Mouse (Mus musculus) liver, adult 2 months (tissue): Measurements from ENCODE around the gene Arhgef17. TPM values are rescaled to one million over a fixed set of nuclear protein-coding genes. Genes with fewer than 3 reads are reported as not detected.

ENCODE experiments used
- DNase-seq: peaks from one replicate; pipeline ENCODE4 v3.0.0-alpha.2; 2011; ENCODE audit warnings: low read depth, low spot score; ENCODE audit errors: extremely low read depth
- H3K27ac ChIP-seq: fragments of 200-500 bp; replicated peaks from 2 replicates; pipeline ENCODE4 v1.5.1; 2012; ENCODE audit warnings: low read depth, mild to moderate bottlenecking, control low read depth, inconsistent platforms, low read length; ENCODE audit not compliant: insufficient read depth
- H3K27me3 ChIP-seq: fragments of 200-500 bp; 2 replicates; pipeline ENCODE4 v1.6.1; 2012; ENCODE audit warnings: mild to moderate bottlenecking, moderate library complexity, low read length, inconsistent platforms; ENCODE audit not compliant: control insufficient read depth, insufficient read depth
- H3K36me3 ChIP-seq: fragments of 200-500 bp; 2 replicates; pipeline ENCODE4 v1.6.1; 2012; ENCODE audit warnings: low read length, inconsistent platforms; ENCODE audit not compliant: control insufficient read depth, insufficient read depth
- H3K4me1 ChIP-seq: fragments of 200-500 bp; 2 replicates; pipeline ENCODE4 v1.6.1; 2011; ENCODE audit warnings: low read length; ENCODE audit not compliant: control insufficient read depth, insufficient read depth
- H3K4me3 ChIP-seq: fragments of 200-500 bp; 2 replicates; pipeline ENCODE4 v1.5.1; 2011; ENCODE audit warnings: low read depth, mild to moderate bottlenecking, control low read depth, low read length, moderate library complexity; ENCODE audit not compliant: insufficient read depth
- H3K79me2 ChIP-seq: fragments of 200-500 bp; 2 replicates; pipeline ENCODE4 v1.6.1; 2012; ENCODE audit warnings: inconsistent platforms, mild to moderate bottlenecking, low read length, moderate library complexity; ENCODE audit not compliant: control insufficient read depth, insufficient read depth
- H3K9ac ChIP-seq: fragments of 200-500 bp; 2 replicates; pipeline ENCODE4 v1.6.1; 2012; ENCODE audit warnings: low read depth, mild to moderate bottlenecking, control low read depth, inconsistent platforms, low read length
- CTCF ChIP-seq: fragments of 200-500 bp; IDR thresholded peaks from 2 replicates; pipeline ENCODE4 v1.5.1; 2011; ENCODE audit warnings: low read depth, low read length, control low read depth
- POLR2A ChIP-seq: fragments of 200-500 bp; IDR thresholded peaks from 2 replicates; pipeline ENCODE4 v1.6.1; 2011; ENCODE audit warnings: low read length, control low read depth; ENCODE audit not compliant: insufficient read depth; ENCODE audit errors: extremely low read depth
- WGBS: fragments of 180-500 bp; shearing (Covaris S2); methylation state at CpG from one replicate; pipeline ENCODE4 v1.1.7; 2018; 5-methylcytosine and 5-hydroxymethylcytosine counted together
- polyA plus RNA-seq: library from polyadenylated mRNA; depleted of rRNA; stranded (reverse); fragments of >200 nt; gene quantifications from 2 replicates; pipeline ENCODE4 v1.2.3, GENCODE M21; 2012
- total RNA-seq: library from RNA; depleted of rRNA; stranded (reverse); fragments of >200 nt; gene quantifications from 2 replicates; pipeline ENCODE4 v1.2.3, GENCODE M21; 2014

The Arhgef17 gene
- total and polyA plus RNA-seq, 2 experiments, result 1.2 to 1.8 TPM

DNA sequence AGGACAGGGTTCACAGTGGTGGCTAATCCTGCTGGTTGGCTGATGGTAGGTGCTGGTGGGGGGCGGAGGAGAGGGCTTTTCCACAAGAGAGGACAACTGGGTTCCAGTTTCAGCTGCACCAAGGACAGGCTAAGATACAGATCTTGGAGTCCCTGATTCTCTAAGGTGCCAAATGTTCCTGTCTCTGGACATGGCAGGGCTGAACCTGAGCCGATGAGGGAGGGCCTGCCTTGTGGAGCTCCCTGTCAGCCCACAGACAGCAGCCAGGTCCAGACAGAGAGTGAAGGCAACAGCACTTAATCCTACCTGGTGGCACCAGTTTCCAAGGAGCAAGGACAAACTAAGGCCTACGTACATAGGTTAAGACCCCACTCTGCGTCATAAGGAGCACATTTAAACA lies 47.4 kb downstream of the Arhgef17 start:
- no peak overlapping the region for H3K27ac ChIP-seq
- no peak for DNase-seq
- H3K36me3 ChIP-seq, result no peaks in the 10 kb centered on the region
- no peaks in the 10 kb centered on the region for H3K27me3 ChIP-seq
- H3K4me3 ChIP-seq, result no peak overlapping the region
- H3K79me2 ChIP-seq, result no peaks in the 10 kb centered on the region
- TF ChIP-seq CTCF, result no peak
- no peak for TF ChIP-seq POLR2A
- WGBS, result 97% methylated on average over 4 of the region's 4 CpGs
- H3K9ac ChIP-seq, result no peak overlapping the region
- H3K4me1 ChIP-seq, result no peaks in the 10 kb centered on the region

DNA sequence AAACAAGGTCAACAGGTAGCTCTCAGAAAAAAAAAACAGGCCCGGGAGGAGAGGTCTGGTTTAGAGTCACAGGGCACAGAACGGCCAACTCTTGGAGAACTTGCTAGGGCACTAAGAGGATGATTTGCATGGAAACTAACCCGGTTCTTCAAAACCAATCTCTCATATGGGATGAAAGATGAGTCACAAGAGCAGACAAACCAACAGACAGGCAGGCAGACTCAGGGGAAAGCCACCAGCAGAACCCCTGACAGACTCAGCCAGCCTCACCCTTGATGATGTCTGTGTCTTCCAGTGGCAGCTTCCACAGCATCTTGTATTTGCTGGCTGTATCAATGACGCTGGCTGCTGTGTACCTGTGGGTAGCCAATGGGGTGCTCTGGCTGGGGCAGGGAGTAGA lies 50.0 kb downstream of the Arhgef17 start:
- no peak for DNase-seq
- Histone ChIP-seq H3K4me1 (no peaks in the 10 kb centered on the region), H3K36me3 (no peaks in the 10 kb centered on the region), H3K27me3 (no peaks in the 10 kb centered on the region), H3K27ac (no peak overlapping the region), H3K79me2 (no peaks in the 10 kb centered on the region), H3K4me3 (no peak overlapping the region), H3K9ac (no peak overlapping the region)
- TF ChIP-seq CTCF (no peak), POLR2A (no peak)
- WGBS, result 92% methylated on average over 4 of the region's 4 CpGs

DNA sequence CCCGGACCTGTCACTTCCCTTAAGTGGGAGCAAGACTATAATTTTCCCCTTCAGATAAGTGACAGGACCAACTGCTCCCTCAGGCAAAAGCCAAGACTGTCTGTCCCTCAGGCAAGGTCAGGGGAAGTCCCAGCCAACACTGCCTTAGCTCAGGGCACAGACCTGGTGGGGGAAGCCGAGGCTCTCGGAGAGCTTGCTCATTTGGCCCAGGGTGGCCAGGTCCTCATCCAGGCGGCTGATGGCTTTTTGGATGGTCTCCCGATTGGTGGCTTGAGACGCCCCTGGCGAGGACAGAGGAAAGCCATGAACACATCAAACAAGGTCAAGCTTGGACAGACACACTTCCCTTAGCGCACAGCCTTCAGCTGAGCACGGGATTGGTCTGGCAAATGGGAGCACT lies 50.4 kb downstream of the Arhgef17 start:
- no peak for DNase-seq
- TF ChIP-seq CTCF (no peak), POLR2A (no peak)
- Histone ChIP-seq H3K27me3 (no peaks in the 10 kb centered on the region), H3K36me3 (no peaks in the 10 kb centered on the region), H3K27ac (no peak overlapping the region), H3K4me1 (no peaks in the 10 kb centered on the region), H3K9ac (no peak overlapping the region), H3K79me2 (no peaks in the 10 kb centered on the region), H3K4me3 (no peak overlapping the region)
- WGBS, result 90% methylated on average over 9 of the region's 9 CpGs

DNA sequence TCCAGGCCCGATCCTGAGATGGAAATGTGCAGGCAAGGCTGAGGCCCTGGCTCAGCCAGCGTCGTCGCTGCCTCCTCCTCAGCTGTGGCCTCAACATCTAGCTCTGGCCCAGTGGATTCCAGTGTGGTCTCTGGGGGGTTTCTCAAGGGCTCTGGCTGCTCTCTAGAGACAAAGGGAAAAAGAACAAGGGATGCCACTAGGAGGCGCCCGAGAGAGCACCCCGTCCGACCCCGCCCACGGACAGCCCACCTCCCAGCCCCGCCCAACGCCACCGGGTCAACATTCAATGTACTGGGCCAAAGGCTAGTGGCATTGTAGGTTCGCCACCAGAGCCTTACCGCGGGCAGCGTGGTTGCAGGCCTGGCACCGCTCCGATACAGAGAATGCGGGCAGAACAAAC lies 52.3 kb downstream of the Arhgef17 start:
- Histone ChIP-seq H3K9ac (no peak overlapping the region), H3K79me2 (no peaks in the 10 kb centered on the region), H3K4me1 (0 out of 2 replicates have a peak, but pooled peaks cover 4% of the 10 kb centered on the region), H3K4me3 (no peak overlapping the region), H3K36me3 (no peaks in the 10 kb centered on the region), H3K27ac (no peak overlapping the region), H3K27me3 (no peaks in the 10 kb centered on the region)
- TF ChIP-seq CTCF (peak; percentile 62), POLR2A (no peak)
- 27% methylated on average over 20 of the region's 20 CpGs for WGBS
- peak; percentile 60 for DNase-seq

DNA sequence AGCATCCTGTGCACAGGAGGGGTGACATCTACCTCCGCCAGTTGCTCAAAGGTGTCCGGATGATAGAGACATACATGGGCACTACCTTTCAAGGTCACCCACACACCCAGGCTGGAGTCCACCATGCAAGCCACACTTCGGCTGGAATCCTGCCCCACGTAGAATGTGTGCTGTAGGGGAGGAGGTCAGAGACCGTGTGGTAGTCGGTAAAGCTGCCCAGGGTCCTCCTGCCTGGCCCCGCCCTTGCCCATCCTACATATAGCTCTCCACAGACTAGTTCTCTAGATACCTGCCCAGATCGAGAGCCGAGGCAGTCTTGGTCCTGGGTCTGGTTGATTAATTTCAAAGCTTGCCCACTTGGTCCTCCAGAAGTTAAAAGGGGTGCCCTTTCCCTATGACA lies 55.1 kb downstream of the Arhgef17 start:
- Histone ChIP-seq H3K4me3 (no peak overlapping the region), H3K9ac (no peak overlapping the region), H3K27ac (no peak overlapping the region), H3K36me3 (no peaks in the 10 kb centered on the region), H3K79me2 (no peaks in the 10 kb centered on the region), H3K4me1 (0 out of 2 replicates have a peak, but pooled peaks cover 4% of the 10 kb centered on the region), H3K27me3 (no peaks in the 10 kb centered on the region)
- 90% methylated on average over 9 of the region's 9 CpGs for WGBS
- TF ChIP-seq CTCF, result no peak
- no peak for TF ChIP-seq POLR2A
- no peak for DNase-seq

GRCm38 (mm10) chr7:100876293-100876692 lies 55.6 kb downstream of the Arhgef17 start:
- TF ChIP-seq CTCF, result no peak
- no peak for TF ChIP-seq POLR2A
- H3K4me3 ChIP-seq, result no peak overlapping the region
- no peaks in the 10 kb centered on the region for H3K79me2 ChIP-seq
- H3K4me1 ChIP-seq, result 0 out of 2 replicates have a peak, but pooled peaks cover 4% of the 10 kb centered on the region
- H3K9ac ChIP-seq, result no peak overlapping the region
- H3K36me3 ChIP-seq, result no peaks in the 10 kb centered on the region
- H3K27me3 ChIP-seq, result no peaks in the 10 kb centered on the region
- no peak for DNase-seq
- WGBS, result 78% methylated on average over 13 of the region's 13 CpGs
- H3K27ac ChIP-seq, result peak overlapping the region; percentile 7; the same call in 1 of the 2 replicates
